Mouse (Mus musculus) G1E (cell line): Measurements from ENCODE around the gene L3mbtl4.

Experiments
- CTCF ChIP-seq: IDR thresholded peaks from 2 replicates; pipeline ENCODE4 v1.5.1; 2012; ENCODE audit warnings: low read depth, low read length, inconsistent platforms, mixed read lengths
- GATA1 ChIP-seq: IDR thresholded peaks from 2 replicates; pipeline ENCODE4 v1.6.1; 2012; ENCODE audit warnings: borderline replicate concordance, low read length, inconsistent platforms, mixed read lengths
- POLR2AphosphoS5 ChIP-seq: IDR thresholded peaks from 2 replicates; pipeline ENCODE4 v1.6.1; 2012; ENCODE audit warnings: low read depth, low read length, inconsistent platforms; ENCODE audit not compliant: insufficient replicate concordance

DNA sequence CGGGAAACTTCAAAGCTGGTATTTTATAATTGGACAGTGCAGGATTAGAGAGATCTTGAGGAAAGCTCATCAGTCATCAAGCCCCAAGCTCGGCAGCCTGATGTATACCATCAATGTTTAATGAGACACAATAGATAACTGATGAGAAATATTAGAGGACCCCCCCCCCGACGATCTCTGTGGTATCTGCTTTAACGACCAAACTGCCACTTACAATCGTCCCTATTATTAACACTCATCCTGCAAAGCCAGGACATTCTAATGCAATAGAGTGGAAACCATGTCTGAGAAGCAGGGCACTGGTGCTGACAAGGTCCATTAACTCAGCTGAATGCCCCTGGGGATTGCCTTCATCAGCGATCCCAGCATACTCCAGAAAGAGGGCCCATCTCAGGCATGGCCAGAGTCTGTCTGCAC lies 398.5 kb downstream of the L3mbtl4 start:
- no peak for TF ChIP-seq CTCF
- TF ChIP-seq GATA1, result no peak
- TF ChIP-seq POLR2AphosphoS5, result no peak
